Mouse (Mus musculus) activated CD4-positive, CD25-positive, alpha-beta regulatory T cell, adult 4 months (primary cell): ENCODE results near the gene Lhfpl1. TPM values are rescaled to one million over a fixed set of nuclear protein-coding genes. Genes with fewer than 3 reads are reported as not detected.
"Not testable (repeated sequence)": the region's sequence is repeated elsewhere in the genome, so short reads cannot be mapped to it uniquely, and the experiment has no call there.

ENCODE experiments used
- ATAC-seq: one replicate; pipeline ENCODE4 v1.8.0; 2017
- polyA plus RNA-seq, 2 experiments: library from polyadenylated mRNA; unstranded; fragments of 100-300 nt; shearing (Covaris generic); gene quantifications; one replicate each; pipeline ENCODE4 v1.2.1; 2017

The Lhfpl1 gene
- polyA plus RNA-seq, result under 1 TPM; 0.71 to 0.78 TPM

- ATAC-seq, result no peak
These were observed at the start of gene Lhfpl1 for GRCm38 (mm10) chrX:145348377-145349203. TSS of gene Lhfpl1 (minus strand) at chrX:145349089.

GRCm38 (mm10) chrX:145371839-145372238, 22.9 kb upstream of the Lhfpl1 start:
- ATAC-seq, result no peak

DNA sequence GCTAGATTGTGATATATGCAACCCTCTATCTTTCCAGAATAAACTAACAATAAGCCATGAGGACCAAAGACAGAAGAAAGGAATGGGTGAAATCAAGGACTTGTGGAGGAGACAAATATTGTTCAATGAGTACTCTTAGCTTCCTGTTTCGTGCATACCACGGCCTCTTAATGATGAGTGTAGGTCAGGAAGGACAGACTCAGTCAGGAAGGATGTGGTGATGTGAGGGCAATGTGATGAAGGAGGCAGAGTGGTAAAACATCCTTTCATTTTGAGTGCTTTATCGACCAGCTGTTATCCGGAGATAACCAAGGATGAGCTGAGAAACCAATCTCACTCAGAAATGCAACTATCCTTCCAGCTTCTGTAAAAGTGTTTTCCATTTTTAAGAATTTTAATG, 13.6 kb upstream of the Lhfpl1 start:
- peak; percentile 92 for ATAC-seq

DNA sequence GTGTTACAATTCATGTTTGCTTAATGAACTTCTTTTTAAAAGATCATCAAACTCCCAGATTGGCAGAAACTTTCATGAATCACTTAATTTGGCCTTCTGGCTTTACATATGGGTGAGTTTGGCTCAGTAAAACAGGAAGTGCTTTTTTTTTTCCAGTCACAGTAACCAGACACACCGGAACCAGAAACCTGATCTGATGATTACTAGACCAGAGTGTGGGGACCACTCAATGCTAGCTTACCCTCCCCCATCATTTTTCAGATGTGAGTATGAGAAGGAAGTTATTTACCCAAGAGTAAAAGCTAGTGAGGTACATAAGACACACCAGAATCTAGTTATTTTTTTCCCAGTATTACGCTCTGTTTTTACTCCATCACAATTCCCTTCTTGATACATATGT, 6.5 kb downstream of the Lhfpl1 start:
- ATAC-seq, result peak; percentile 43

DNA sequence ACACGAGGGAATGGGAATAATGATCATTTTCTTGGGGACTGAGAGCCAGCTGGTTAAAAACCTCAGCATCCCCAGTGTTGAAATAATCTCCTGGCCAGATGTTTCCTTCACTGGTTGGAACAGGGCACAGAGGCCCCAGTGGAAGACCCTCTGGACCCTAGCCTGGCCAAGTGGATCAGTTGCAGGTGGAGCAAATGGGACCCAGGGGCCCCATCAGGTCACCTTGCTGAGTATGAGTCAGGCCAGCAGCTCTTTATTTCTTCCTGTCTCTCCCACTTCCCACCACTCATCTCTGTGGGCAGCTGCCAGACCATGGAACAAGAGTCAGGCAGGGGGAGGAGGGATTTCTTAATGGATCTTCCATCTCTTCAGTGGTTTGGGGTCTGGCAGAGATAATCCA, 12.7 kb downstream of the Lhfpl1 start:
- no peak for ATAC-seq

DNA sequence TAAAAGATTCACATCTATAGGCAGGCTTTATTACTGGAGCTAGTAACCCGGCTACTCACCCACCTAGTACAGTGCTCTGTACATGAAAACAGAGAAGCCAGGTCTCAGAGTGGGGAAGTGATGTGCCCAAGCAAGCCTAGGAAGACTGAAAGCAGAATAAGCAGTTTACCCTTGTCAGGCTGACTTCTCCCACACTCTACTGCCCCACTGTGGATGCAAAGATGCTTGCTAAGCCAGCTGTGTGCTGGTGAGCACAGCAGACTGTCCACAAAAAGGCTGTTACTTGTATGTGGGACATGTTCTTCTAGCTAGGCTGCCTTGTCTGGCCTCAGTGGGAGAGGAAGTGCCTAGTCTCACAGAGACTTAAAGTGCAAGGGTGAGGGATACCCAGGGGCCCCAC, 40.3 kb downstream of the Lhfpl1 start:
- ATAC-seq, result no peak

DNA sequence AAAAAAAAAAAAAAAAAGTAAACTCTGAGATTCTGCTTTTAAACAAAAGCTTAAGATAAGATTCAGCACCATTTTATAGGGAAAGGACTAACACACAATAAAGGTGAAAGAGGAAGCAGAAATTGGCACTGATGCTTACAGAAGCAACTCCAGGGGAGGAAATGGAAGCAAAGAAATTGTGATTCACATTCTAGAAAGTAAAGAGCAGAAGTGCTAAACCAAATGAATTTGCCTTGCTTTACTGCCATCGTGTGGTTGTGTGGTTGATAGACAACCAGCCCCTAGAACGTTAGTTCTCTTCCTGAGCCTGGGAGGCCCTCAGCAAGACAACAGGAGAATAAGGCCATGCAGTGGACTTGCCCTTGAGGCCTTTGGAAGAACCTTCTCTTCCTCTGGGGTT, 41.7 kb downstream of the Lhfpl1 start:
- ATAC-seq, result no peak

- ATAC-seq, result not testable (repeated sequence)
These were observed 48.7 kb downstream of the Lhfpl1 start for GRCm38 (mm10) chrX:145300232-145300631.

DNA sequence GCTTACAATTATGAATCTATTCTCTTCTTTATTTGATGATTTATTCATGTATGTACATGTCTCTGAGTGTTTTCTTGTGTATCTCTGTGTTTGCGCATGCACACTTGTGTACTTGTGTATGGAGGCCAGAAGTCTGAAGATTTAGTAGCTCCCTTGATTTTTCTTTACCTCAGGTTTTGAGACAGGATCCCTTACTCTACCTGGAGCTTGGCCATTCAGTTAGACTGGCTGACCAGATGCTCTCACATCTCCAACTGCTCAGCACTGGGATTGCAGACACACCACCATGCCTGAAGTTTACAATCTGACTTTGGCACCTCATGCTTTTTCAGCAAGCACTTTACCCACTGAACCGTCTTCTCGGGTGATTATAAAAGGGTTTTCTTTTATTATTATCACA, 76.7 kb downstream of the Lhfpl1 start:
- ATAC-seq, result no peak

DNA sequence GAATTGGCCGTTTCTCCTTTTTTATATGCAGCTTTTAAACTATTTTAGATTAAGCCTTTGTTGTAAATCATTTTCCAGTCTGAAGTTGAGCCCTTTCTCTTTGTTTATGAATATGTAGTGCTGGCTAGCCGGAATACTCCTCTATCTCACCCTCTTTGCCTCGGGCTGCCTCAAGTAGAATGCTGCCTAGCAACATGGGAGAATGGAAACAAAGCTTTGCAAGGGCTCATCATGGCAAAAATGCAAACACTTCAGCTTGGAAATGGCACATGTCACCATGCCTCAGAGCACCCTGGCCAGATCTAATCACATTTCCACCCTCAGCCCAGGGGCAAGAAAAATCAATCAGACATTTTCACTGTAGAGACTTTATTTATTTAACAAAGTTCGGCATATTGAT, 77.1 kb downstream of the Lhfpl1 start:
- no peak for ATAC-seq

DNA sequence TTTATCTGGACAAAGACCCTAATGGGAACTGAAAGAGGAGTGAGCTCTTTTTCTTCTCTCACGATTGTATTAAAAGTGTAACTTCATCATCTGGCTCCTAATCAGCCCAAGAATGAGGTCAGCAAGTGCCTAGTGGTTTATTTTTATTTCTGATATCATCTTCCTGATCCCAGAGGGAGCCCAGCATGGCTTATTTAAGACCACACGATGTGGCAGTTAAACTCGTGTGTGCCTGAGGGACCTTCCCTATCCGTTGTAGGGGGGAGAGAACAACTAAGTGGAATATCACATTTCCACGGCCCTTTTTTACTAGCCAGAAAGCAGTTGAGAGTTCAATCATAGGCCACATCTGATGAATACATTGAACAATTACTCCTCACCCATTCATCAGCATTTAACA, 87.1 kb downstream of the Lhfpl1 start:
- ATAC-seq, result no peak

Other genes with a start within 250 kb of the Lhfpl1 start
- gene Amot, start 156.1 kb upstream of the Lhfpl1 start, polyA plus RNA-seq, result under 1 TPM in 1 of 2 experiments, not detected in 1; 0.14 TPM